Mouse (Mus musculus) intestine, embryonic 15.5 days (tissue): ENCODE results near the gene Etv2. TPM values are rescaled to one million over a fixed set of nuclear protein-coding genes. Genes with fewer than 3 reads are reported as not detected.

Experiments
- polyA plus RNA-seq: library from polyadenylated mRNA; unstranded; fragments of >200 nt; fragmentation: Nextera tagmentation; extraction: Ambion mirVana; gene quantifications from 2 replicates; pipeline ENCODE4 v1.2.1, GENCODE M21; 2015

The Etv2 gene
- polyA plus RNA-seq, 1 experiment from 2014 or later: not detected

Other genes starting within 250 kb of the Etv2 start
- 49.8 and 63.7 TPM in 2 replicates for gene Tyrobp, start 222.1 kb downstream of the Etv2 start, polyA plus RNA-seq
- 2.2 and 2.5 TPM in 2 replicates for gene Hcst, start 216.0 kb downstream of the Etv2 start, polyA plus RNA-seq
- 2.1 and 2.4 TPM in 2 replicates for gene Nfkbid, start 214.1 kb downstream of the Etv2 start, polyA plus RNA-seq
- gene Aplp1, start 190.3 kb downstream of the Etv2 start, polyA plus RNA-seq: 39.0 and 40.8 TPM in 2 replicates
- 2.0 and 3.0 TPM in 2 replicates for gene Kirrel2, start 178.2 kb downstream of the Etv2 start, polyA plus RNA-seq
- 1.3 and 3.3 TPM in 2 replicates for gene Nphs1, start 177.5 kb downstream of the Etv2 start, polyA plus RNA-seq
- 5.0 and 5.2 TPM in 2 replicates for gene Prodh2, start 142.2 kb downstream of the Etv2 start, polyA plus RNA-seq
- 7.4 and 7.8 TPM in 2 replicates for gene Arhgap33, start 100.8 kb downstream of the Etv2 start, polyA plus RNA-seq
- gene Hspb6, start 83.7 kb downstream of the Etv2 start, polyA plus RNA-seq: 37.8 and 41.5 TPM in 2 replicates
- gene Proser3, start 83.6 kb downstream of the Etv2 start, polyA plus RNA-seq: 8.7 and 10.0 TPM in 2 replicates
- 46.3 and 48.4 TPM in 2 replicates for gene Lin37, start 76.0 kb downstream of the Etv2 start, polyA plus RNA-seq
- gene U2af1l4, start 72.6 kb downstream of the Etv2 start, polyA plus RNA-seq: 73.4 and 76.6 TPM in 2 replicates
- 9.0 and 10.3 TPM in 2 replicates for gene Gm49396, start 72.5 kb downstream of the Etv2 start, polyA plus RNA-seq
- 148 and 151 TPM in 2 replicates for gene Psenen, start 72.2 kb downstream of the Etv2 start, polyA plus RNA-seq
- 2.2 and 2.9 TPM in 2 replicates for gene Igflr1, start 70.4 kb downstream of the Etv2 start, polyA plus RNA-seq
- 6.5 and 7.2 TPM in 2 replicates for gene Kmt2b, start 47.1 kb downstream of the Etv2 start, polyA plus RNA-seq
- gene Zbtb32, start 36.9 kb downstream of the Etv2 start, polyA plus RNA-seq: 0.87 and 1.6 TPM in 2 replicates
- gene Upk1a, start 23.0 kb downstream of the Etv2 start, polyA plus RNA-seq: 8.5 and 10.0 TPM in 2 replicates
- gene Cox6b1, start 9.7 kb downstream of the Etv2 start, polyA plus RNA-seq: 1,191 and 1,300 TPM in 2 replicates
- 102 and 107 TPM in 2 replicates for gene Rbm42, start 14.5 kb upstream of the Etv2 start, polyA plus RNA-seq
- gene Haus5, start 29.1 kb upstream of the Etv2 start, polyA plus RNA-seq: 38.7 and 40.5 TPM in 2 replicates
- gene Pmis2, start 35.8 kb upstream of the Etv2 start, polyA plus RNA-seq: not detected in 2 replicates
- 3.2 and 4.7 TPM in 2 replicates for gene 2200002J24Rik, start 63.1 kb upstream of the Etv2 start, polyA plus RNA-seq
- gene Atp4a, start 76.4 kb upstream of the Etv2 start, polyA plus RNA-seq: 1.3 and 2.0 TPM in 2 replicates
- 220 and 257 TPM in 2 replicates for gene Tmem147, start 93.7 kb upstream of the Etv2 start, polyA plus RNA-seq
- 0.10 and 0.33 TPM in 2 replicates for gene Gapdhs, start 107.8 kb upstream of the Etv2 start, polyA plus RNA-seq
- 1.4 TPM in 2 replicates for gene Sbsn, start 115.6 kb upstream of the Etv2 start, polyA plus RNA-seq
- 4.6 and 5.3 TPM in 2 replicates for gene Dmkn, start 127.9 kb upstream of the Etv2 start, polyA plus RNA-seq
- 1.9 and 2.8 TPM in 2 replicates for gene Krtdap, start 152.0 kb upstream of the Etv2 start, polyA plus RNA-seq
- 10.9 and 15.5 TPM in 2 replicates for gene Ffar2, start 187.9 kb upstream of the Etv2 start, polyA plus RNA-seq
- gene Ffar3, start 220.3 kb upstream of the Etv2 start, polyA plus RNA-seq: 0.54 and 0.83 TPM in 2 replicates
- gene Ffar1, start 225.7 kb upstream of the Etv2 start, polyA plus RNA-seq: 0.25 and 0.27 TPM in 2 replicates
- gene Cd22, start 244.5 kb upstream of the Etv2 start, polyA plus RNA-seq: 0.38 and 0.59 TPM in 2 replicates